Mouse (Mus musculus) heart, adult 2 months (tissue): Measurements from ENCODE around the gene Castor1. TPM values are rescaled to one million over a fixed set of nuclear protein-coding genes. Genes with fewer than 3 reads are reported as not detected.

Experiments
- DNase-seq, 2 experiments: peaks; one replicate each; pipeline ENCODE4 v3.0.0; 2021
- H3K27ac ChIP-seq: fragments of 200-600 bp; 2 replicates; pipeline ENCODE4 v1.8.1; 2022
- H3K27me3 ChIP-seq: fragments of 200-500 bp; 2 replicates; pipeline ENCODE4 v1.6.1; 2012; ENCODE audit warnings: mild to moderate bottlenecking, low read length, inconsistent platforms, mixed read lengths; ENCODE audit not compliant: control insufficient read depth, insufficient read depth
- H3K36me3 ChIP-seq: fragments of 200-500 bp; 2 replicates; pipeline ENCODE4 v1.6.1; 2012; ENCODE audit warnings: low read length, inconsistent platforms; ENCODE audit not compliant: control insufficient read depth, insufficient read depth
- H3K4me1 ChIP-seq: fragments of 200-500 bp; 2 replicates; pipeline ENCODE4 v1.6.1; 2011; ENCODE audit warnings: low read length; ENCODE audit not compliant: control insufficient read depth, insufficient read depth
- H3K4me3 ChIP-seq: fragments of 200-600 bp; 2 replicates; pipeline ENCODE4 v1.8.1; 2022
- H3K79me2 ChIP-seq: fragments of 200-500 bp; replicated peaks from 2 replicates; pipeline ENCODE4 v1.6.1; 2012; ENCODE audit warnings: mild to moderate bottlenecking, inconsistent platforms, low read length, moderate library complexity, mixed read lengths; ENCODE audit not compliant: control insufficient read depth, insufficient read depth
- H3K9ac ChIP-seq: fragments of 200-500 bp; 2 replicates; pipeline ENCODE4 v1.6.1; 2012; ENCODE audit warnings: low read depth, mild to moderate bottlenecking, control low read depth, inconsistent platforms, low read length, mixed read lengths
- CTCF ChIP-seq: fragments of 200-600 bp; IDR thresholded peaks from 2 replicates; pipeline ENCODE4 v1.8.1; 2022; ENCODE audit warnings: antibody characterized with exemption, mild to moderate bottlenecking, moderate library complexity
- EP300 ChIP-seq: fragments of 200-500 bp; IDR thresholded peaks from 2 replicates; pipeline ENCODE4 v1.6.1; 2011; ENCODE audit warnings: low read depth, low read length, control low read depth; ENCODE audit not compliant: insufficient read depth
- POLR2A ChIP-seq: fragments of 200-500 bp; IDR thresholded peaks from 2 replicates; pipeline ENCODE4 v1.6.1; 2011; ENCODE audit warnings: mild to moderate bottlenecking, low read depth, low read length, control low read depth; ENCODE audit not compliant: insufficient read depth
- WGBS: fragments of 180-500 bp; shearing (Covaris S2); methylation state at CpG from one replicate; pipeline ENCODE4 v1.1.7; 2018; 5-methylcytosine and 5-hydroxymethylcytosine counted together
- intact Hi-C: fragments of 180-260 bp; cut with DNase I; formaldehyde crosslinking; loops from one replicate; pipeline ENCODE4 v1.15.1; 2025
- polyA plus RNA-seq: library from polyadenylated mRNA; depleted of rRNA; stranded (reverse); fragments of >200 nt; gene quantifications from 2 replicates; pipeline ENCODE4 v1.2.3, GENCODE M21; 2012
- total RNA-seq, 2 experiments: library from RNA; stranded (reverse); gene quantifications; 2 replicates each; pipeline ENCODE4 v1.2.3; 2021

Castor1 gene
- total and polyA plus RNA-seq, 3 experiments = 4.0 to 13.5 (median 5.9) TPM

GRCm38 (mm10) chr11:4249151-4249550, 31.1 kb downstream of the Castor1 start:
- no peak for TF ChIP-seq CTCF
- TF ChIP-seq POLR2A = no peak
- TF ChIP-seq EP300 = no peak
- H3K79me2 ChIP-seq = no peaks in the 10 kb centered on the region
- 91% methylated on average over 3 of the region's 3 CpGs for WGBS
- H3K9ac ChIP-seq = no peak overlapping the region
- DNase-seq = no peak
- H3K4me1 ChIP-seq = no peaks in the 10 kb centered on the region
- no peaks in the 10 kb centered on the region for H3K36me3 ChIP-seq
- intact Hi-C loops = no loop called here
- no peak overlapping the region for H3K27ac ChIP-seq
- no peak overlapping the region for H3K4me3 ChIP-seq
- no peaks in the 10 kb centered on the region for H3K27me3 ChIP-seq

GRCm38 (mm10) chr11:4250290-4250689, 32.3 kb downstream of the Castor1 start:
- H3K79me2 ChIP-seq = no peaks in the 10 kb centered on the region
- DNase-seq = no peak
- no peak overlapping the region for H3K27ac ChIP-seq
- intact Hi-C loops = no loop called here
- WGBS = 73% methylated on average over 7 of the region's 7 CpGs
- no peaks in the 10 kb centered on the region for H3K4me1 ChIP-seq
- H3K27me3 ChIP-seq = no peaks in the 10 kb centered on the region
- H3K4me3 ChIP-seq = no peak overlapping the region
- no peak overlapping the region for H3K9ac ChIP-seq
- H3K36me3 ChIP-seq = no peaks in the 10 kb centered on the region
- TF ChIP-seq EP300 (no peak), POLR2A (no peak), CTCF (no peak)

GRCm38 (mm10) chr11:4251376-4251775, 33.4 kb downstream of the Castor1 start:
- Histone ChIP-seq H3K36me3 (no peaks in the 10 kb centered on the region), H3K4me3 (no peak overlapping the region), H3K27ac (no peak overlapping the region), H3K4me1 (no peaks in the 10 kb centered on the region), H3K9ac (no peak overlapping the region), H3K27me3 (no peaks in the 10 kb centered on the region), H3K79me2 (no peaks in the 10 kb centered on the region)
- intact Hi-C loops = no loop called here
- DNase-seq = no peak
- TF ChIP-seq POLR2A = no peak
- TF ChIP-seq CTCF = no peak
- TF ChIP-seq EP300 = no peak
- WGBS = 46% methylated on average over 3 of the region's 3 CpGs

GRCm38 (mm10) chr11:4252886-4253285, 34.9 kb downstream of the Castor1 start:
- intact Hi-C loops = no loop called here
- WGBS = 81% methylated on average over 2 of the region's 2 CpGs
- no peak for TF ChIP-seq CTCF
- no peak for TF ChIP-seq EP300
- TF ChIP-seq POLR2A = no peak

GRCm38 (mm10) chr11:4256846-4257607, 39.0 kb downstream of the Castor1 start, which contains the start of gene Lif:
Gene Lif (plus strand): TSS chr11:4257557.
- no peaks in the 10 kb centered on the region for H3K79me2 ChIP-seq
- H3K4me3 ChIP-seq = no peak within 1 kb of the TSS
- H3K36me3 ChIP-seq = no peaks in the 10 kb centered on the region
- WGBS = 68% methylated on average over 11 of the region's 11 CpGs
- H3K4me1 ChIP-seq = peaks cover 4% of the 10 kb centered on the region
- H3K9ac ChIP-seq = no peak within 1 kb of the TSS
- H3K27me3 ChIP-seq = no peaks in the 10 kb centered on the region
- intact Hi-C loops = no loop called here
- TF ChIP-seq EP300 (no peak), POLR2A (no peak), CTCF (no peak)
- no peak within 1 kb of the TSS for H3K27ac ChIP-seq
- no peak for DNase-seq

More at GRCm38 (mm10) chr11:4252886-4253285, 34.9 kb downstream of the Castor1 start:
- Histone ChIP-seq H3K4me3 (no peak overlapping the region), H3K36me3 (no peaks in the 10 kb centered on the region), H3K4me1 (no peaks in the 10 kb centered on the region), H3K79me2 (no peaks in the 10 kb centered on the region), H3K9ac (no peak overlapping the region), H3K27me3 (no peaks in the 10 kb centered on the region), H3K27ac (no peak overlapping the region)
- no peak for DNase-seq

- no peak for TF ChIP-seq EP300
- TF ChIP-seq POLR2A = no peak
- TF ChIP-seq CTCF = no peak
- Histone ChIP-seq H3K9ac (no peak overlapping the region), H3K79me2 (no peaks in the 10 kb centered on the region), H3K4me3 (no peak overlapping the region), H3K27ac (no peak overlapping the region), H3K4me1 (peaks cover 5% of the 10 kb centered on the region), H3K27me3 (no peaks in the 10 kb centered on the region), H3K36me3 (no peaks in the 10 kb centered on the region)
- 45% methylated on average over 5 of the region's 5 CpGs for WGBS
- intact Hi-C loops = loop anchor here (1.0 to 2.0 kb wide), 2 partner anchors 37 to 69 kb away; no protein-coding TSS in a partner anchor
- DNase-seq = no peak
Measured at GRCm38 (mm10) chr11:4257756-4258155, 39.7 kb downstream of the Castor1 start.
